Mouse (Mus musculus) lung, adult 2 months (tissue): Measurements from ENCODE around the gene Ninl. TPM values are rescaled to one million over a fixed set of nuclear protein-coding genes. Genes with fewer than 3 reads are reported as not detected.
"Not testable (repeated sequence)": the region's sequence is repeated elsewhere in the genome, so short reads cannot be mapped to it uniquely, and the experiment has no call there.

Experiments
- DNase-seq: peaks from one replicate; pipeline ENCODE4 v3.0.0; 2022
- H3K4me1 ChIP-seq: fragments of 200-500 bp; 2 replicates; pipeline ENCODE4 v1.6.1; 2011; ENCODE audit warnings: low read length; ENCODE audit not compliant: control insufficient read depth, insufficient read depth
- H3K4me3 ChIP-seq: fragments of 200-500 bp; replicated peaks from 2 replicates; pipeline ENCODE3; 2011; ENCODE audit warnings: low read depth, mild to moderate bottlenecking, control low read depth, low read length; ENCODE audit errors: extremely low read depth
- CTCF ChIP-seq: fragments of 200-500 bp; IDR thresholded peaks from 2 replicates; pipeline ENCODE4 v1.5.1; 2011; ENCODE audit warnings: mild to moderate bottlenecking, low read length, control low read depth; ENCODE audit not compliant: insufficient read depth
- POLR2A ChIP-seq: fragments of 200-500 bp; IDR thresholded peaks from 2 replicates; pipeline ENCODE4 v1.6.1; 2011; ENCODE audit warnings: low read depth, mild to moderate bottlenecking, control low read depth, low read length, borderline replicate concordance; ENCODE audit errors: extremely low read depth
- WGBS: fragments of 180-500 bp; shearing (Covaris S2); methylation state at CpG from one replicate; pipeline ENCODE4 v1.1.7; 2018; 5-methylcytosine and 5-hydroxymethylcytosine counted together
- polyA plus RNA-seq: library from polyadenylated mRNA; depleted of rRNA; stranded (reverse); fragments of >200 nt; gene quantifications from 2 replicates; pipeline ENCODE4 v1.2.3, GENCODE M21; 2012

Gene Ninl
- polyA plus RNA-seq, 1 experiment = 2.0 TPM

DNA sequence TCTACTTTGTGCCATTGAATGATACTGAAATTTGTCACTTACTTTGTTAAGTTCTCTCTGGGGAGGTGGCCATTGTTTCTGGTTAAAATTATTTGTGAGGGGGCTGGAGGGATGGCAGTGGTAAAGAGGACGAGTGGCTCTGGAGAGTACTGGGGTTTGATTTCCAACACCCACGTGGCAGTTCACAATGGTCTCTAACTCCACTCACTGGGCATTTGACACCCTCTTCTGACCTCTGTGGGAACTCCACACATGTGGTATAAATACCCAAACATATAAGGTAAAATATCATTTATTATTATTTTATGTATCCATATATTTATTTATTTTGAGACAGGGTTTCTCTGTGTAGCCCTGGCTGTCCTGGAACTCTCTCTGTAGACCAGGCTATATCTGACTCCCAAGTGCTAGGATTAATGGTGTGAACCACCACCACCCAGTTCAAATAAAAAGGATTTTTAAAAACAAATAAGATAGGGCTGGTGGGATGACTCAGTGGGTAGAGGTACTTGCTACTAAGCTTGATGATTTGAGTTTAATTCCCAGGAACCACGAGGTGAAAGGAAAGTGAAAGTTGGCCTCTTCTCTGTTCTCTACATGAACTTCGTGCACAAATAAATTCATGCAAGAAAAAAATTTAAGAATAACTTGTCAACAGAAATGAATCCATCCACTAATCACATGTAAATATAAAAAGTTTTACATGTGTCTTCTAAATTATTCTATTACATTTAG, 124.2 kb downstream of the Ninl start:
- Histone ChIP-seq H3K4me3 (no peak overlapping the region), H3K4me1 (no peaks in the 10 kb centered on the region)
- DNase-seq = no peak
- 64% methylated on average over 4 of the region's 4 CpGs for WGBS
- TF ChIP-seq POLR2A = no peak
- no peak for TF ChIP-seq CTCF

DNA sequence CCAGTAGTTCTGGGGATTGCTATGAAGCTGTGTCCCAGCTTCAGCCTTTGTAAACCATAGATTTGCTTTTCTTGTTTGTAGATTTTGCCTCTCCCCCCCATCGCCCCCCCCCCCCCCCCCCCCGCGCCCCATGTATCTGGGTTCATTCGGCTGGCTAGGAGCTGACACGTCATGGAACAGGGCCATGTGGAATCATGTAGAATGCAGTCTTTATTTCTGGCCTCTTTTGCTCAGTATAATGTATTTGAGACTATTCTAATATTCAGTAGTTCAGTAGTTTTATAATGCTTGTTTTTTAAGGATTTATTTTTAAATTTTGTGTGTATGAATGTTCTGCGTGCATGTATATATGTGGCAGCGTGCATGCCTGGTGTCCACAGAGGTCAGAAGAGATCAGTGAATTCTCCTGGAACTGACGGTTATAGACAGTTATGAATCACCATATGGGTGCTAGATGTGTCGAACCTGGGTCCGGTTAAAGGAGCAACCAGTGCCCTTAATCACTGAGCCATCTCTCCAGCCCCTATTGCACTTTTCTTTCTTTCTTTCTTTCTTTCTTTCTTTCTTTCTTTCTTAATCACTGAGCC, 128.8 kb downstream of the Ninl start:
- TF ChIP-seq POLR2A (no peak), CTCF (no peak)
- WGBS = 26% methylated on average over 10 of the region's 10 CpGs
- H3K4me1 ChIP-seq = no peaks in the 10 kb centered on the region
- H3K4me3 ChIP-seq = no peak overlapping the region
- DNase-seq = no peak

DNA sequence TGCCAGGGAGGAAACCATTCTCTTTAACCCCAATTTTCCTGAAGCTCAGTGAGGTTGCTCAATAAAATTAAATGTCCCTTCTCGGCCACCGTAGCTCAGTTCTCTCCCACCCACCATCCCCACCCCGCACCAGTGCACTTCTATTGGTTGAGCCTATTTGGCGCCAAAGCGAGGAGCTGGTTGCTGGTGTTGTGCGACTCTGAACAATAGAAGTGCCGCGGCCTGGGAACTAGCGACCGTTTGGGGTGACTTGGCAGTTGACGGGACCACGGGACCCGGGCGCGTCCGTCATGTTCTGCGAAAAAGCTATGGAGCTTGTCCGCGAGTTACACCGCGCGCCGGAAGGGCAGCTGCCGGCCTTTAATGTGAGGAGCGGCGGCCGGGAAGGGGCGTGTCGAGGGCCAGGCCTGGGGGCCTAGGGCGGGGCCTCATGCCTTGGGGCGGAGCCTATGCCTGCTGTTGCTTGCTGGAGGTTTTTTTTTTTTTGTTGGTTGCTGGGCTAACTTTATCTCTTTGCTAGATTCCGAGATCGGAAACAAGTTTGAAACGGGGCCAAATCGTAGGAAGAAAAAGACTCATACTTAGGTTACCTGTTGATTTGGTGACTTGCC, 129.6 kb downstream of the Ninl start:
- under 1% methylated on average over 35 of the region's 35 CpGs for WGBS
- Histone ChIP-seq H3K4me3 (peak overlapping the region; percentile 97), H3K4me1 (no peaks in the 10 kb centered on the region)
- TF ChIP-seq POLR2A = peak; percentile 7; the same call in 1 of the 2 replicates
- TF ChIP-seq CTCF = no peak
- peak; percentile 96 for DNase-seq

DNA sequence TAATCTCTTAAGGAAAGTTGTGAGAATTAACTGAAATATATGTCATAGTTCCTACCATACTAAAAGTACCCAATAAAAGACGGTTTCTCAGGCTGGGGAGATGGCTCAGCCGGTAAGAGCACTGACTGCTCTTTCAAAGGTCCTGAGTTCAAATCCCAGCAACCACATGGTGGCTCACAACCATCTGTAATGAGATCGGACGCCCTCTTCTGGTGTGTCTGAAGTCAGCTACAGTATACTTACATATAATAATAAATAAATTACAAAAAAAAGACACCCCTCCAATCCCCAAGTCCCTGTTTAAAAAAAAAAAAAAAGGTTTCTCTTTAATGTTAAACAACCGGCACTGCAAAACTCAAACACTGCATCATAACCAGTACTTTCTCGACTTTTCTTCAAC, 130.3 kb downstream of the Ninl start:
- H3K4me1 ChIP-seq, DNase-seq, H3K4me3 ChIP-seq: not testable (repeated sequence)
- WGBS = 41% methylated on average over 6 of the region's 6 CpGs

DNA sequence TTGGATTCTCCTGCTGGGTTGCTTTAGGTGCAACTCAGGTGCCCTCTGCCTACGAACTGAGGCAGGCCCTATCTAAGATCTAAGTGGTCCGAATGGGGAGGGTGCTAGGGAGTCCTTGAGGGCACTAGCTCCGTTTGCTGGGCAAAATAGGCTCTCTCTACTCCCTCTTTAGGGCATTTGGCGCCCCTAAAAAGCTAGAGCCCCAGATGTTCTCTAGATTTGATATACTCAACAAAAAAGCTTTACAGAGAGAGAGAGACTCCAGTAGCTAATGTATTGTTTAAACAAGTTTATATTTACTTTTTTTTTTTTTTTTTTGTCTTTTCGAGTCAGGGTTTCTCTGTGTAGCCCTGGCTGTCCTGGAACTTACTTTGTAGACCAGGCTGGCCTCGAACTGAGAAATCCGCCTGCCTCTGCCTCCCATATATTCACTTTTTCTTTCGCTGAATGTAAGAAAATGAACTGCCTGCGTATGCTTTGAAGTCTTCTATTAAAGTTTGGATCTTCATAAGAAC, 134.2 kb downstream of the Ninl start, which contains the start of gene Gins1:
Gene Gins1, plus strand, starts transcription at position 465 of the 515 bp plus-strand sequence.
- Histone ChIP-seq H3K4me1 (0 out of 2 replicates have a peak, but pooled peaks cover 3% of the 10 kb centered on the region), H3K4me3 (peak within 1 kb of the TSS; percentile 100)
- WGBS = 30% methylated on average over 9 of the region's 9 CpGs
- TF ChIP-seq POLR2A (no peak), CTCF (no peak)
- no peak for DNase-seq

DNA sequence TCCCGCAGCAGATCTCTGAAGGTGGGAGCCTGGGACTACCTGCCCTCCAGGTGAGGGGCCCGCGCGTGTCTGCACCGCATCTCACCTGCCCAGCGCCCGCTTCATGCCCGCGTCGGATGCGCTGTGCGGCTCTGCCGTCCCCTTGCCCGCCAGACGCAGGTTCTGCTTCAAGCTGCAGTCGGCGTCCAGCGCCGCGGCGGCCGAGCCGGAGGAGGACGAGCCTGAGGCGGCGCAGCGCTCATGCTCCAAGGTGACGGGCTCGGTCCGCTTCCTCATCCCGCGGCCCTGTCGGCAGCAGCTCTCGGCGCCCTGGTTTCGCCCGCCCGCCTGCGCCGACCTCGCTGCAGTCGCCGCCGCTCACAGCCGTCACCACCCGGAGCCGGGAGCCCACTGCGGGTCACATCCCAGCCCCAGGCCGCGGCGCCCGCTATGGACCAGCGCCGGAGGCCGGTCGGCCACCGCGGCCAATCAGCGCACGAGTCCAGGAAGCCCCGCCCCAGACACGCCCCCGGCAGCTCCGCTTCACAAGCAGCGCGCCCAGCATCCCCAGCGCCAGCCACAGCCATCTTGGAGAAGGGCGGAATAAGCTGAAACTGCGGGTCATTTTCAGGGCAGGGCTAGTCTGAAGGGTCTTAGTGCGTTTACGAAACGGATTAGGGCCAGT, 134.8 kb downstream of the Ninl start, which contains the start of gene Abhd12:
Gene Abhd12, minus strand, starts transcription at position 470 of the 664 bp plus-strand sequence.
- Histone ChIP-seq H3K4me1 (0 out of 2 replicates have a peak, but pooled peaks cover 3% of the 10 kb centered on the region), H3K4me3 (peak within 1 kb of the TSS; percentile 100)
- TF ChIP-seq CTCF (no peak), POLR2A (peak; percentile 71)
- peak; percentile 98 for DNase-seq
- under 1% methylated on average over 72 of the region's 72 CpGs for WGBS

DNA sequence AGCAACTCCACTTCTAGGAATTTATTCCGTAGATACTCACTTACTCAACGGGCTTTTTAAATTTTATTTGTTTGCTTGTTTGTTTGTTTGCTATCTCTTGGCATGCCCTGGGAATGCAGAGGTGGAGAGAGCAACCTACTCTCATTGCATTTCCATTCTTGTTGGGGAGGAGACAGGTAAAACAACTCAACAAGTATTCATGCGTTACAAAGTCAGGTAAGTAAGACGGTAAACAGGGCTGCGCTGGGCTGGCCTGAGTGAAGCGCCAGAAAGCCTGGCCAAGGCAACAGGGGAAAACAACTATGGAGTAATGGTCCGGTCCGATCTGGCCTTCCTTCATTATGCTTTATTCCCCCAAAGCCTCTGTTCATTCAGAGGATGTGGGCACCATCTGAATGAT, 136.8 kb downstream of the Ninl start:
- no peak for TF ChIP-seq POLR2A
- TF ChIP-seq CTCF = no peak
- H3K4me3 ChIP-seq = no peak overlapping the region
- no peak for DNase-seq
- WGBS = 86% methylated on average over 8 of the region's 8 CpGs
- H3K4me1 ChIP-seq = 0 out of 2 replicates have a peak, but pooled peaks cover 3% of the 10 kb centered on the region

DNA sequence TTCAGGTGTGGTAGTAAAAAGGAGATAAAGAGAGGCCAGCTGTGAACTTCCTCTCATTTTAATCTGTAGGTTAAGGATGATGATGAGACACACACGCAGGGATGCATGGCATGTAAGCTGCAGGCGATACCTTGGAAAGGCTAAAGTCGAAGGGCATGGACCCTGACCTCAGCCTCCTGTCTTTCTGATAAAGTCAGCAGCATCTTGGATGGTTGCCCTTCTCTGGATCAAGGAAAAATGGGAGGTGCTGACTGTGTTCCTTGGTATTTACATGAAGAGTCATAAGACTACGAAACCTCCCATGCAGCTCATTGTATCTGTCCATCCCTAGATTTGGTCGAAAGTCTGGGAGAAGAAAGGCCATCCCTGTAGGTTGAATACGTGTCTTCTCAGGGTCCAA, 138.8 kb downstream of the Ninl start:
- Histone ChIP-seq H3K4me3 (no peak overlapping the region), H3K4me1 (0 out of 2 replicates have a peak, but pooled peaks cover 3% of the 10 kb centered on the region)
- DNase-seq = no peak
- no peak for TF ChIP-seq POLR2A
- no peak for TF ChIP-seq CTCF
- WGBS = 87% methylated on average over 6 of the region's 6 CpGs

DNA sequence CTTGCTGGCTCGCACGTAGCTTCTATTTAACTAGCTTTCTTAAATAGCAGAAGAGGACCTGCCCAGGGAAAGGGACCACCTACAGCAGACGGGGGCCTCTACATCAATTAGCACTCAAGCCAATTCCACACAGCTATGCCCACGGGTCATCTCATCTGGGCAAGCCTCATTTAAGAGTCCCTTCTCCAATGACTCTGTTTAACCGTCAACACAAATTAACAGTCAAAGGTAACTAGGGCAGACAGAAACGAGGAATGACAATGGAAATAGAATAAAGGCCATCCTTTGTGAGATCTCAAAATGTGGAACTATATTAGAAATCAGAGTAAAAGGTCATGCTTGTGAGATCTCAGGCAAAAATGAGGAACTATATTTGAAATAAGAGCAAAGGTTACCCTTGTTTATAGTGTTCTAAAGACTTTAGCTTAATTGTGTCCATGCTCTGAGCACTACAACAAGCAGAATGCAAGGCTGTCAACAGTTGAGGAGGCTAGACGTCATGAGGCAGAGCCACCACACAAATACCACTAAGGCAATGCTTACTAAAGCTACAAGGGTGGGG, 143.4 kb downstream of the Ninl start:
- DNase-seq = no peak
- Histone ChIP-seq H3K4me1 (no peaks in the 10 kb centered on the region), H3K4me3 (no peak overlapping the region)
- TF ChIP-seq POLR2A = no peak
- TF ChIP-seq CTCF = no peak
- WGBS = 81% methylated on average over 7 of the region's 7 CpGs
